Mouse (Mus musculus): Measurements from ENCODE around the gene Xpnpep1. TPM values are rescaled to one million over a fixed set of nuclear protein-coding genes. Genes with fewer than 3 reads are reported as not detected.

Xpnpep1 gene
- polyA plus RNA-seq, 1 experiment from 2014 or later: 167 TPM

DNA sequence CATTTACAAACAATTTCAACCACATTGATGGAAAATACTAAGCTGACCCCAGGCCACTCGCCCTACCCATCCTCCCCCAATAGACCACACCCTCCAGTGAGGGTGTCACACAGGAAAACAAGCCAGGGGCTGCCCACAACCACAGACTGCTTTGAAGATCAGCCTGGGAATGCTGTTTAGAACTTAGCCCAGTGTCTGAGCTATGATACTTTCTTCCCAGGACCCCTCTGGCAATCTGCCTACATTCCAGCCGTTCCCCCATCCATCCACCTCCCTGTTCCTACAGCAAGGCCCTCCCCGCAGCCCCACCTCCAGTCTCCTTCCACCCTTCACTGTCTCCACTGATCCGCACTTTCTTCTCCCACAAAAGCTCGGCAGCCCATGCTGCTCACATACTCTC lies 29.1 kb downstream of the Xpnpep1 start:
- Histone ChIP-seq H3K4me2 (no peak overlapping the region), H3K27me3 (no peaks in the 10 kb centered on the region), H3K4me3 (no peak overlapping the region), H3K36me3 (peaks cover 22% of the 10 kb centered on the region; the same call in 1 of the 2 replicates), H3K9ac (no peak overlapping the region), H3K27ac (peak overlapping the region; percentile 51; the same call in 1 of the 2 replicates), H3K9me3 (no peaks in the 10 kb centered on the region), H3K4me1 (peaks cover 44% of the 10 kb centered on the region)
- peak; percentile 11; the same call in 1 of the 2 replicates for ATAC-seq (ENCODE audit: borderline replicate concordance, extremely low read depth, low FRiP score, low TSS enrichment)
- WGBS: 40% methylated on average over 5 of the region's 5 CpGs

DNA sequence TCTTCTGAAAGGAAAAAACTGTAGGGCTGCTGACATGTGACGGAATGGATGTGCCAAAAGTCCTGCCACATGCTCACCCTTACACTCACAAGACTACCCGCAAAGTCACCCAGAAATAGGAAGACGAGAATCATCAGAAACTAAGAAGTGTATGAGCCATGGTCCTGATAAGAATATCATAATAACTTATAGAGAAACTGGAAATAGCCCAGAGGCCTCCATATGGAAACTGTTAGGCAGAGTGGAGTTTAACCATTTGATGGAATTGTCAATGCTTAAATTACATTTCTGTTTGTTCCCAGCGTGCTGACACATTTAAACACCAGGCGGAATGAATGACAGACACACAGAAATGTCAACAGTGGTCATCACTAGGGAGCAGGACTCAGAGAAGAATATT lies 31.1 kb downstream of the Xpnpep1 start:
- Histone ChIP-seq H3K4me3 (no peak overlapping the region), H3K36me3 (peaks cover 42% of the 10 kb centered on the region), H3K27ac (peak overlapping the region; percentile 79), H3K4me2 (no peak overlapping the region), H3K9ac (no peak overlapping the region), H3K4me1 (peaks cover 44% of the 10 kb centered on the region), H3K9me3 (no peaks in the 10 kb centered on the region), H3K27me3 (no peaks in the 10 kb centered on the region)
- 32% methylated on average over 5 of the region's 5 CpGs for WGBS
- ATAC-seq (ENCODE audit: borderline replicate concordance, extremely low read depth, low FRiP score, low TSS enrichment): no peak

DNA sequence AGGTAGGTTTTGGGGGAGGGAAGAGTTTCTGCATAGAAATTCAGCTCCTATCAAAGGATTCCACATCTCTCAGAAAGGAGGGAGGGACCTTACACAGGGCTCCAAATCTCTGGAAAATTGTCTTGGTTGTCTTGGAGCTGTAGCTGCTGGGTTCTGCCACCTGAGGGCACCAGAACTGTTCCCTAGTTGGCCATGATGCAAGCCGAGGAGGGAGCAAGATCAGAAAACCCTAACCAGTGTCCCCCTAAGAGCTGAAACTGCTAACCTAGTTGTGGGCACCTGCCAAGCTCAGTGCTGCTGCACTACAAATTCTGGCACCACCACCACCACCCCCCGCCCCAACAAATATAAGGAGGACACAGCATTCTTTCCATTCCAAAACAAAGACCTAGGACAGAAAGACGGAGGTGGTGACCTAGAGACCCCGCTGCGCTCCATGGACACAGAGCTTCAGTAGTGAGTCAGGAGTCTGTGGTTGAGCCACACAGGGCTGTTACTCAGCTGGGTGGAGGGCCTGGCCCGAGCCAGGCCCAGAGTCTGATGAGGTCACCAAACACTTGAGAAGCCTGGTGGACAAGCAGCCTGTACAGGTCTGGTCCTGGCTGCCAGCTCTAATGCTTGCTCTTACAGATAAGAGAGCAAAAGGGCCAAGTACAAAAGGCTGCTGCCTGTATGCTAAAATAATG lies 31.9 kb downstream of the Xpnpep1 start:
- peak overlapping the region; percentile 79 for H3K27ac ChIP-seq
- no peak overlapping the region for H3K4me3 ChIP-seq
- no peaks in the 10 kb centered on the region for H3K9me3 ChIP-seq
- ATAC-seq (ENCODE audit: borderline replicate concordance, extremely low read depth, low FRiP score, low TSS enrichment): peak; percentile 86
- no peaks in the 10 kb centered on the region for H3K27me3 ChIP-seq
- H3K4me2 ChIP-seq: no peak overlapping the region
- peaks cover 50% of the 10 kb centered on the region for H3K36me3 ChIP-seq
- H3K4me1 ChIP-seq: peaks cover 44% of the 10 kb centered on the region
- 46% methylated on average over 6 of the region's 6 CpGs for WGBS
- H3K9ac ChIP-seq: no peak overlapping the region

DNA sequence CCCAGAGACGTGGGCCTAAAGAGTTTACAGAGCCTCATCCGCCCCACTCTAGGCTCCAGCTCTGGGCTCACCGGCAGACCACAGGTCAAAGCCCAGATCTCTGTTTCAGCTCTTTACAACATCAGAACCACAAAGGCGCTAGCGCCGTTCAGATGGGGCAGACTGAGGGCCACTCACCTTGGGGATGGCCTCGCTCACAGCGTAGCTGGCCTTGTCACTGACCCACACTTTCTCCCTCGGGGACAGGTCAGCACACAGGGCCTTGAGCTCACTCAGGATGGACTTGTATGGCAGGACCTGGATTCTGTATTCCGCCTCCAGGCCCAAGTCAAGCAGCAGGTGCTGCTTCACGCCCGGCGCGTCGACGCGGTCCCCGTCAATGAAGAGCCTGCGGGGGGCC lies 34.0 kb downstream of the Xpnpep1 start:
- Histone ChIP-seq H3K27me3 (no peaks in the 10 kb centered on the region), H3K4me2 (no peak overlapping the region), H3K4me3 (no peak overlapping the region), H3K9ac (no peak overlapping the region), H3K4me1 (peaks cover 43% of the 10 kb centered on the region), H3K27ac (no peak overlapping the region), H3K36me3 (peaks cover 65% of the 10 kb centered on the region), H3K9me3 (no peaks in the 10 kb centered on the region)
- 93% methylated on average over 19 of the region's 19 CpGs for WGBS
- ATAC-seq (ENCODE audit: borderline replicate concordance, extremely low read depth, low FRiP score, low TSS enrichment): no peak

DNA sequence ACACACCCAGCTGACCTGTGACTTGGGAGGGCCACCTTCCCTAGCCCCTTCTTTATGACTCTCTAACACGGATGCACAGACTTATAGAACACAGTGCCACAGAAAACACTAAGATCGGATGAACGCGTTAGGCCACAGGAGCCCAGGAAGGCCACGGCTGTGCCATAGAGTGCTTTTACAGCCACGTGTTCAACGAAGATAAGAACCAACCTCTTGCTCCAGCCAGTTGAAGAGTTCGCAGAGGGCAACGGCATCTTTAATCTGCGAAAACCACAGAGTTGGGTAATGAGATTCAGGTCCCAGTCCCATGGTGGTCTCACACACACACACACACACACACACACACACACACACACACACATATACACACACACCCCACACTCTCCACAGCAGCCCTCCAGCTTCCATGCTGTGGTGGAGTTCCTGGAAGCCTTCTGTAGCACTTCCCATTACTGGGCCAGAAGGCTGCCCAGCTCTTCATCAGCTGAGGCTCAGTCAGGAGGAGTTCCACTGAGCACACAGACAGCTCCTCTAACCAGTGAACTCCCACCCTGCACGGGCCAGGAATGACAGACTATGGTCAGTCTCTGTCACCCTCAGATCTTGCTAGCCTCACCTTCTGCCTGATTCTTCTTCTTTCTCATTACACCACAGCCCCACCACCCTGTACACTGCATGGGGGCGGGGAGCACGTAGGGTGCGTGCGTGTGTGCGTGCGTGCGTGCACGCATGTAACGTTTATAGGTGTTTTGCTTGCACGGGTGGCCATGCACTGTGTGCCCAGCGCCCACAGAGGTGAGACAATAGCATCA lies 36.3 kb downstream of the Xpnpep1 start:
- 88% methylated on average over 22 of the region's 22 CpGs for WGBS
- no peak overlapping the region for H3K27ac ChIP-seq
- no peaks in the 10 kb centered on the region for H3K27me3 ChIP-seq
- H3K9me3 ChIP-seq: no peaks in the 10 kb centered on the region
- H3K9ac ChIP-seq: no peak overlapping the region
- H3K4me2 ChIP-seq: no peak overlapping the region
- no peak; the same call in 1 of the 2 replicates for ATAC-seq (ENCODE audit: borderline replicate concordance, extremely low read depth, low FRiP score, low TSS enrichment)
- peaks cover 21% of the 10 kb centered on the region for H3K4me1 ChIP-seq
- H3K36me3 ChIP-seq: peaks cover 80% of the 10 kb centered on the region
- no peak overlapping the region for H3K4me3 ChIP-seq

DNA sequence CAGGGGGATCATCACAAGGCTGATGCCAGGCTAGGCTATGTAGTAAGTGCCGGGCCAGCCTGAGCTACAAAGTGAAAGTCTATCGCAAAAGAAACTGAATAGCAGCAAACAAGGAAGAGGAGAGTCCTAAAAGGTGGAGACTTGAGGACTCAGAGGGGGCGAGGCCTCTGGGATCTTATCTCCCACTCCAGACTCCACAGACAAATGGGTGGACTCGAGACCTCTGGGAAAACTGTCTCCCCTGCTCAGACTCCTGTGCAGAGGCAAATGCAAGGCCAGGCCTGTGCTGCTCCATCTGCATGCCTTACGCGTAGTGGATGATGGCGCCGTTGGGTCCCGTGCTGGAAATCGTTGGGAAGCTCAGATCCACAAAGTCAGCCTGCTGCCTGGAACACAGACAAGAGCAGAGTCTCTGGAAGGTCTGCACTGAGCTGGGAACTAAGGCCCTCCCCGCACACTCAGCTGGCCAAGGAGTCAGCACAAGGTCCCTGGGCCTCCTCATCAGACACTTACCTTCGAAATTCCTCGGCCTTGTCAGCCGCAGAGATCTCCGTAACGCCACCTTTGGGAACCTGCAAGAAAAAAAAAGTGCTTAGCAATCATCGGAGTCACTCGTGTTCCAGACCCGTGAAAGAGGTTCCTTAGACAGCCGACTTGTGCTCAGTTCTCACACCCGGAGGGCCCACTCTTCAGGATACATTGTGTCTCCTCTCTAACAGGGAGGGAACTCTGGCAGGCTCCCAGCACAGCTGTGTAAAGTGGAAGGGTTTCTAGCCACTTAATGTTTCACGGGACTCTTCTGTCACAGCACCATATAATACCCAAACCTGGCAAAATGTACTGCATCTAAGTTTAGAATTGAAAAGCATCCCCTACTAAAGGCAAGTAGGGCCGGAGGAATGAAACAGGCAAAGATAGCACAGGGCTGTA lies 37.6 kb downstream of the Xpnpep1 start:
- H3K27ac ChIP-seq: no peak overlapping the region
- ATAC-seq (ENCODE audit: borderline replicate concordance, extremely low read depth, low FRiP score, low TSS enrichment): no peak
- H3K4me3 ChIP-seq: no peak overlapping the region
- no peak overlapping the region for H3K4me2 ChIP-seq
- H3K36me3 ChIP-seq: peaks cover 92% of the 10 kb centered on the region
- WGBS: 67% methylated on average over 23 of the region's 23 CpGs
- H3K27me3 ChIP-seq: no peaks in the 10 kb centered on the region
- H3K9ac ChIP-seq: no peak overlapping the region
- H3K4me1 ChIP-seq: peaks cover 11% of the 10 kb centered on the region; the same call in 1 of the 2 replicates
- no peaks in the 10 kb centered on the region for H3K9me3 ChIP-seq

DNA sequence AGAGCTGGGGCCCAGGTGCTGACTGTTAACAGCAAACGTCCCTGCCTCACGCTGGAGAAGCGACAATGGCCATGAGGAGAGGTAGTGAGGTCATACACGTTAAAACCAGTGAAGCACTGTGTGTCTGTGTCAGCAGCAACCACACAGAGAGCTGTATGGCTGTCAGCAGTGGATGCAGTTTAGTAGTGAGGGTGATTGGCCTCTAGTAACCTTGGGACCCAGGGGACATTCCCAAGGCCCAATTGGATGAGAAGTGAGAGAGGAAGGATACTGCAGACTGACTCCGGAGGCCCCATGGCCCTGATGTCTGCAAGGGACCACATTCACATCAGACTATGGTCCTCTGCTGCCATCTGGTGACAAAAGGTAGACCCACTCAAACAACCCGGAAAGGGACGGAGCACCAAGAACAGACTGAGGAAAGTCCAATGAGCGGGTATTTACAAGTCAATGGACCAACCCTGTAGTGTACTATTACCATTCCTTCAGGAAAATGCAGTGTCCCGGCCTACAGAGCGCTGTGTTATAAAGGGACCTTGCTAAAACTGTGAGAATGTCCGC lies 47.1 kb downstream of the Xpnpep1 start:
- ATAC-seq (ENCODE audit: borderline replicate concordance, extremely low read depth, low FRiP score, low TSS enrichment): peak; percentile 42; the same call in 1 of the 2 replicates
- Histone ChIP-seq H3K9ac (no peak overlapping the region), H3K4me1 (no peaks in the 10 kb centered on the region), H3K9me3 (no peaks in the 10 kb centered on the region), H3K4me2 (no peak overlapping the region), H3K27me3 (no peaks in the 10 kb centered on the region), H3K27ac (no peak overlapping the region), H3K36me3 (peaks cover 67% of the 10 kb centered on the region), H3K4me3 (no peak overlapping the region)
- 71% methylated on average over 11 of the region's 11 CpGs for WGBS

DNA sequence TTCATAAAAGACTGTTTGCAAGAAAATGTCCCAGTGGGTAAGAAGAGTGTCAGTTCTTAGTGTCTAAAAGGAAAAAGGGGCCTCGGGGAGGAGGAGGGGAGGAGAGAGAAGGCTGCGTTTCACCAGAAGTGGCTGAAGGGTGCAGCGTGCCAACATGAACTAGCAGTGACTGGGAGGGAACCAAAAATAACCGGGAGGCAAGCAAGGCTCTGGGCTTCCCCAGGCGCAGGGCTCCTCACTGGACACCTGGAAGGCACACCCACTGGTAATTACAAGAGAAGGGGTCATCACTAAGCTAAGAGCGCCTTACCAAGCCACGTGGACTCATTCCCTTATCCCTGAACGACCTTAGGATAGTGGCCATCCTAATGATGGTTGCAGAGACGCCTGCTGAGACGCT lies 48.1 kb downstream of the Xpnpep1 start:
- H3K27ac ChIP-seq: no peak overlapping the region
- H3K4me2 ChIP-seq: no peak overlapping the region
- WGBS: 91% methylated on average over 10 of the region's 10 CpGs
- no peak overlapping the region for H3K4me3 ChIP-seq
- ATAC-seq (ENCODE audit: borderline replicate concordance, extremely low read depth, low FRiP score, low TSS enrichment): no peak
- no peak overlapping the region for H3K9ac ChIP-seq
- H3K4me1 ChIP-seq: no peaks in the 10 kb centered on the region
- H3K9me3 ChIP-seq: no peaks in the 10 kb centered on the region
- H3K27me3 ChIP-seq: no peaks in the 10 kb centered on the region
- H3K36me3 ChIP-seq: peaks cover 58% of the 10 kb centered on the region

DNA sequence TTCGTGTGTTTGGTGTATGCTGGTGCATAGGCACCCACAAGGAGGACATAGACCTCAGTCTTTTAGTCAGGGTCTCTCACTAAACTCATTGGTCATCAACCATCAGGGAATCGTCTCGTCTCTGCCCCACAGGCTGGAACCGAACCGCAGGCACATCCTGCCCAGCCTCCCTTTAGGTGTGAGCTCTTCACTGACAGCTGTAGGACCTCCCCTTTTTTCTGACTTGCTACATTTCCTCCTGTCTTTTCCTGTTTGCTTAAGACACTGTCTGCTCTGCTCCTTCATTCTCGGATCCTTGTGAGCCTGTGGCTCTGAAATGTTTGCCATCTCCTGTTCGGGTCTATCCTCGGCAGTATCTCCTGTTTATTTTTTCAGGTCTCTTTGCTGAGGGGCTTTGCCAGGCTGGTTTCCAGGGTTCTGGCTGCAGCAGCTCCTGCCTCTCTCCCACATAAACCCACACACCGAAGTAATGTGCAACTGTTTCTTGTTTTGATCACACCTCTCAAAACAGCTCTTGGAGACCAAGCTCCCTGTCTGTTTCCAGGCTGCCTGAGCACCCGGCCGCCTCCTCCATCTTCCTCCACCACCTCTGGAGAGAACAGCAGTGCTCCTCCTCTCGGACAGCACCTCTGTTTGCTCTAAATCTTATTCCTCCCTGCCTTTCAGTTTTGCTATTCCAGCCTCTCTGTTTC lies 60.8 kb downstream of the Xpnpep1 start:
- Histone ChIP-seq H3K4me2 (no peak overlapping the region), H3K36me3 (no peaks in the 10 kb centered on the region), H3K9ac (no peak overlapping the region), H3K27ac (no peak overlapping the region), H3K27me3 (no peaks in the 10 kb centered on the region), H3K4me1 (no peaks in the 10 kb centered on the region; the same call in 1 of the 2 replicates), H3K9me3 (no peaks in the 10 kb centered on the region), H3K4me3 (no peak overlapping the region)
- ATAC-seq (ENCODE audit: borderline replicate concordance, extremely low read depth, low FRiP score, low TSS enrichment): 0 out of 2 replicates have a peak, but pooled peaks have one; percentile 43
- 36% methylated on average over 12 of the region's 12 CpGs for WGBS

DNA sequence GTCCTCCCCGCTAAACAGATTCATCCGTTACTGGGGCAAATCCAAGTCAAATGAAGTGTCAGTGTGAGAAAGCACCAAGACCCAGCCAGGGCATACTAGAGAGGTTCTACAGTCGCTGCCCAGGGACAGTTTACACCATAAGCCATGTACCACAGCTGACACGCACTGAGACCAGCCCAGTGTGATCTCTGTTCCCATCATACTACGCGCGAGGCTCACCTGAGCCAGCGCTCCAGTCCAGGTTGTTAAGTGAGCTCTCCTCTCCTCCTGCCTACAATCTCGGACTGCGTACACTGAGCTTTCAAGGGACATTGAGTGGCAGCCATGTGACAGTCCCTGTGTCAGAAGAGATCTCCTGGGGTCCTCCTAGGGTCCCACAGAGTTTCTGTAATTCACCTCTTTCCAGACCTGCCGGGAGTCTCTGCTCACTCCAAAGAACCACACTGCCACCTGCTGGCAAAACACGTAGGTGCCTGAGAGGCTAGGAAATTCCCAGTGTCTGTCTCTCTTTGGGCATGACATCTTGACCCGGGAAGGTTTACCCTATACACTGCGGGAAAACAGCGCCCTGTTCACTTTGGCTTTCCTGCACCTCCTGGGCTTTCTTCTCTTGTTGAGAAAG lies 64.3 kb downstream of the Xpnpep1 start:
- 0 out of 2 replicates have a peak, but pooled peaks have one; percentile 21 for ATAC-seq (ENCODE audit: borderline replicate concordance, extremely low read depth, low FRiP score, low TSS enrichment)
- Histone ChIP-seq H3K27me3 (no peaks in the 10 kb centered on the region), H3K4me3 (no peak overlapping the region), H3K4me1 (no peaks in the 10 kb centered on the region; the same call in 1 of the 2 replicates), H3K9me3 (no peaks in the 10 kb centered on the region), H3K27ac (no peak overlapping the region), H3K9ac (no peak overlapping the region), H3K36me3 (no peaks in the 10 kb centered on the region), H3K4me2 (no peak overlapping the region)
- 47% methylated on average over 15 of the region's 15 CpGs for WGBS
